Mouse (Mus musculus) spleen, adult 2 months (tissue): ENCODE data around the gene Zzef1.

ENCODE experiments used
- CTCF ChIP-seq: fragments of 200-500 bp; IDR thresholded peaks from 2 replicates; pipeline ENCODE4 v1.5.1; 2011; ENCODE audit warnings: mild to moderate bottlenecking, inconsistent platforms; ENCODE audit not compliant: insufficient read depth, insufficient read length, insufficient replicate concordance; ENCODE audit errors: extremely low read depth
- POLR2A ChIP-seq: fragments of 200-500 bp; IDR thresholded peaks from 2 replicates; pipeline ENCODE4 v1.6.1; 2011; ENCODE audit warnings: low read depth, low read length, inconsistent platforms

GRCm38 (mm10) chr11:72818067-72818466, 22.0 kb downstream of the Zzef1 start:
- TF ChIP-seq POLR2A (no peak), CTCF (no peak)
